Mouse (Mus musculus) right cerebral cortex, postnatal 14 days (tissue): Measurements from ENCODE around the gene Vmn1r103.
"Not testable (repeated sequence)": the region's sequence is repeated elsewhere in the genome, so short reads cannot be mapped to it uniquely, and the experiment has no call there.

Experiments
- DNase-seq: peaks from one replicate; pipeline ENCODE4 v3.0.0; 2022

Vmn1r103 gene

GRCm38 (mm10) chr7:20510434-20510833 is at the start of gene Vmn1r103:
TSS of gene Vmn1r103 (minus strand) at chr7:20510534.
- not testable (repeated sequence) for DNase-seq

- DNase-seq = not testable (repeated sequence)
Measured at GRCm38 (mm10) chr7:20545657-20546056, 35.3 kb upstream of the Vmn1r103 start, which contains the start of gene Gm5726. TSS of gene Gm5726 (minus strand) at chr7:20545757.

- DNase-seq = not testable (repeated sequence)
Measured at GRCm38 (mm10) chr7:20533537-20533936, 23.2 kb upstream of the Vmn1r103 start, which contains the start of gene Vmn1r104. TSS of gene Vmn1r104 (plus strand) at chr7:20533837.

- not testable (repeated sequence) for DNase-seq
Measured at GRCm38 (mm10) chr7:20474825-20475224, 35.5 kb downstream of the Vmn1r103 start, which contains the start of gene Gm10670. TSS of gene Gm10670 (minus strand) at chr7:20474925.
